Mouse (Mus musculus) regulatory T cell (primary cell): ENCODE measurements at regions not wholly inside any gene's neighbourhood (a gene's known extent, or its start where the extent isn't known, plus 50 kb on each side); places are given as distances from the start of the nearest gene placed in this dataset.

ENCODE experiments used
- in situ Hi-C: fragments of 300-600 bp; cut with MboI, MseI; formaldehyde crosslinking; loops from one replicate; pipeline ENCODE4 v1.15.1; 2025; ENCODE audit warnings: high pct_unique_total_duplicates

DNA sequence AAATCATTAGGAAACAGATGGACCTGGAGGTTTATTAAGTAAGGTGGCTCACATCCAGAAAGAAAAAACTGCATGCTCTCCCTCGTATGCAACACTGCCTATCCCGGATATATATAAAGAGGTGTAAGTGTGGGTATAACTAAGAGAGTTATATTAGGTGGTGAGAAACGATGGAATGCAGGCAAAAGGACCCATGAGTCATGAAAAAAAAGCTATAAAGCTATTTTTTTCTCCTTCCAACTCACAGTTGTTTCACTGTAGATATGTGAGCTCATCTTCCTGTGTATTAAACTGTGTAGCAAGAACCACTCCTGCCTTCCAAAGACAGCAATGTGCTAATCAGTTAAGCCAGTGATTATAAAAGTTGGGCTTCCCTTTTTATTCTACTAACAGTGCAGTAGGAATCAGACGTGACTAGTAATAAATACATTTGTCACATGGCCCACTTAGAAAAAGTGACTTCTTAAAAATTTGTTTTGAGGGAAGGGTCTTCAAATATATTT lies 51.4 kb upstream of the Bdh1 start:
- in situ Hi-C loops, result loop anchor here (5.0 kb wide), 1 partner anchor 1572 kb away; no protein-coding TSS in a partner anchor

DNA sequence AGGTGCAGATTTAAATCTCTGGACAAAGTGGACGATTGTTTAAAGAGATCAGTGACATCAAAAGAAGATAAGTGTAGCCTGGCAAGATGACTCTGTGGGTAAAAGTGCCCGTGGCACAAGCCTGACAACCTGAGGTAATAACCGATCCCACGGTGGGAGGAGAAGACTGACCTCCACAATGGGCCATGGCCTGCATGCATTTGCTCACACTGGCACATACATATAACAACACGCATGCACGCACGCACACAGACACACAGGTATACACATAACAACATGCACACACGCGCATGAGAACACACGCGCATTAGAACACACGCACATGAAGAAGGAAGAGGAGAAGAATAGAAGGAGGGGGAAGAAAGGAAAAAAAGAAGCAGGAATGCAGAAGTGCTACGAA lies 52.2 kb upstream of the Bdh1 start:
- in situ Hi-C loops, result loop anchor here (5.0 kb wide), 1 partner anchor 1572 kb away; no protein-coding TSS in a partner anchor

DNA sequence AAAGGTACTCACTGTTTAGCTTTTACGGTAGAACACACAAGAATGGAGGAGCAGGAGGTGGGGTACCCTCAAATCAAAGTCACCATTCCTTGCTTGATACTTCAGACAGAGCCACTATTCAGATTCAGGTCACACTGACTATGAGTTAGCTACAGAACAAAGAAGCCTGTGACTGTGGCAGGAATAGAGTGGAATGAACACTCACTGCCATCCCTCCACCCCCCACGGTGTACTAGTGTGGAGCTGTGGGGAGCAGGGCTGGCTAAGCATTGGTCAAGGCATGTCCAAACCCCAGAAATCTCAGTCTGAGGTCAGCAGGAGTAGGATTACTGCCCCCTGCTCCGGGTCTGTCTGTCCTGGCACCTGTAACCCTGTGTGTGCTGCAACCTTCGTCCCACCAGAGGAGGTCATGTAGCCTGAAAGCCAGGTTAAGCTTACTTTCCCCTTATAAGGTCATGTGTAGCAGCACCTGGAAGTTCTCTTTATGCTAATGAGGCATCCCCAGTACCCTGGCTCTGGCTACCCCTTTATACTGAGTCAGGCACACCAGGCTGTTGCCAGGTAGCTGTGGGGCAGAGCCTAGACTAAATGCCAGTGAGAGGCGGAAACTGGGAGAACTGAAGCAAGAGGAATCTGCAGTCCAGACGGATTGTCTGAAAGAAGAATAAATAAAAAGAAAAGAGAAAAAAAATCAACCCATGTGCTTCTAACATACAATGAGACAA lies 53.1 kb upstream of the Apod start:
- in situ Hi-C loops, result no loop called here

DNA sequence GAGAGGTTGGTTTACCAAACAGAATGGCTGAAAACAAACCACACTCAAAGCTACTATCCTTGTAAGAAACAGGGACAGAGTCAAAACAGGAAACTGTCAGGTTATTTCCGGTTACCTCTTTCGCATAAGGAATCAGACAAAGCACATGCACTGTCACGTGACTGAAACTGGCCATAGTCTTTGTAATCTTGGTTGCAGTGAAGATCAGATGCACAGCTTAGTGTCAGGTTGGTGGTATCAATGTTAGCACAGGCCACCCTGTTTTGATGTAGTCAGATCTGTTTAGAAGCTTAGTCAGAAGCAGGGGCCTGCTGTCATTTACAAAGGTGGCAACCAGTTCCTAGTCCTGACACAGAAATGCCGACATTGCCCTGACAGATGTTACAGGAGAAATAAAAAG lies 51.4 kb upstream of the Apod start:
- in situ Hi-C loops, result no loop called here

DNA sequence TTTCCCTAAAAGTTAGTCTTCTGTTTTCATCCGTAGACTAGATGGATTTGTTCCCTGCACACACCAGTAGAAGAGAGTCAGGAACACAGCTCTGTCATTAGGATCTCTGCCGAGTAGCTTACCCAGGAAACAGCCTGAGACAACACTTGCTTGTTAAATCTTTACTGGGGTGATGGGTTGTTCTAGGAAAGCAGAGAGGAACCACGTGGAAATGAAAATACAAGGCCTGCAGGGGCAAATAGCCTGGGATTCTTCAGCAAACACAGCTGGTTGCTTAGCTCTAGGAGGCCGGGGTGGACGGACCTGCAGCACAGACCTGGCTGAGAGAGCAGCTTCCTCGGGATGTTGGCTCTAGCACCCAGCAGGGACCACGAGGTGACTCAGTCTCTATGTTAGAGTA lies 49.9 kb upstream of the Apod start:
- in situ Hi-C loops, result no loop called here
